Mouse (Mus musculus) limb, embryonic 11.5 days (tissue): ENCODE measurements around the gene Tmx2. TPM values are rescaled to one million over a fixed set of nuclear protein-coding genes. Genes with fewer than 3 reads are reported as not detected.
A peak's percentile ranks its signal among the peaks of the same experiment; 100 is the strongest.

Experiments used
- ATAC-seq: fragments of 200-750 bp; cut with Nextera tagmentation; 2 replicates; pipeline ENCODE4 v1.8.0; 2017; ENCODE audit warnings: low read depth; ENCODE audit not compliant: insufficient number of reproducible peaks, low FRiP score, low TSS enrichment
- DNase-seq: peaks from one replicate; pipeline ENCODE4 v3.0.0-alpha.2; 2015; ENCODE audit warnings: low spot score
- H3K27ac ChIP-seq: fragments of 300-500 bp; sonication (generic); replicated peaks from 2 replicates; pipeline ENCODE4 v1.5.1; 2014; ENCODE audit warnings: low read depth, mild to moderate bottlenecking, low read length
- H3K27me3 ChIP-seq: fragments of 300-500 bp; sonication (generic); 2 replicates; pipeline ENCODE4 v1.6.1; 2014; ENCODE audit warnings: mild to moderate bottlenecking, low read length, mixed read lengths; ENCODE audit not compliant: control insufficient read depth, insufficient read depth
- H3K36me3 ChIP-seq: fragments of 300-500 bp; sonication (generic); 2 replicates; pipeline ENCODE4 v1.6.1; 2014; ENCODE audit warnings: mild to moderate bottlenecking, low read length, moderate library complexity, mixed read lengths; ENCODE audit not compliant: control insufficient read depth, insufficient read depth
- H3K4me1 ChIP-seq: fragments of 300-500 bp; sonication (generic); 2 replicates; pipeline ENCODE4 v1.6.1; 2014; ENCODE audit warnings: low read length, mixed read lengths; ENCODE audit not compliant: control insufficient read depth, insufficient read depth
- H3K4me2 ChIP-seq: fragments of 300-500 bp; sonication (generic); 2 replicates; pipeline ENCODE4 v1.6.1; 2014; ENCODE audit warnings: low read depth, mild to moderate bottlenecking, moderate library complexity; ENCODE audit not compliant: severe bottlenecking
- H3K4me3 ChIP-seq: fragments of 300-500 bp; sonication (generic); 2 replicates; pipeline ENCODE4 v1.5.1; 2014; ENCODE audit warnings: low read depth, low read length
- H3K9ac ChIP-seq: fragments of 300-500 bp; sonication (generic); 2 replicates; pipeline ENCODE4 v1.6.1; 2014; ENCODE audit warnings: mild to moderate bottlenecking, low read length
- H3K9me3 ChIP-seq: fragments of 300-500 bp; sonication (generic); 2 replicates; pipeline ENCODE4 v1.6.1; 2016; ENCODE audit warnings: low read length; ENCODE audit not compliant: control insufficient read depth
- WGBS: fragments of 180-500 bp; shearing (Covaris S2); extraction: QIAGEN DNeasy Blood & Tissue Kit; methylation state at CpG from one replicate; pipeline ENCODE4 v1.1.7; 2014; 5-methylcytosine and 5-hydroxymethylcytosine counted together
- polyA plus RNA-seq: library from polyadenylated mRNA; unstranded; fragments of >200 nt; fragmentation: Nextera tagmentation; extraction: Ambion mirVana; gene quantifications from 2 replicates; pipeline ENCODE4 v1.2.1, GENCODE M21; 2014

Tmx2 gene
- polyA plus RNA-seq, 1 experiment from 2014 or later, result 129 TPM

- no peak within 1 kb of the TSS for H3K27ac ChIP-seq
- no peak for DNase-seq
- ATAC-seq, result no peak
- H3K9ac ChIP-seq, result no peak within 1 kb of the TSS
- no peaks in the 10 kb centered on the region for H3K36me3 ChIP-seq
- H3K9me3 ChIP-seq, result no peaks in the 10 kb centered on the region
- H3K4me1 ChIP-seq, result no peaks in the 10 kb centered on the region
- H3K4me3 ChIP-seq, result no peak within 1 kb of the TSS
- 94% methylated on average over 32 of the region's 32 CpGs for WGBS
- H3K27me3 ChIP-seq, result no peaks in the 10 kb centered on the region
- H3K4me2 ChIP-seq, result no peak within 1 kb of the TSS
These were observed 20.1 kb downstream of the Tmx2 start, which contains the start of gene Btbd18 for GRCm38 (mm10) chr2:84658806-84659205. Btbd18 (plus strand) TSS chr2:84659079.

GRCm38 (mm10) chr2:84655864-84656263, 23.1 kb downstream of the Tmx2 start:
- H3K9ac ChIP-seq, result no peak overlapping the region
- WGBS, result 81% methylated on average over 1 of the region's 1 CpGs
- H3K4me3 ChIP-seq, result no peak overlapping the region
- ATAC-seq, result no peak
- no peak overlapping the region for H3K4me2 ChIP-seq
- no peaks in the 10 kb centered on the region for H3K9me3 ChIP-seq
- H3K27me3 ChIP-seq, result no peaks in the 10 kb centered on the region
- H3K27ac ChIP-seq, result no peak overlapping the region
- DNase-seq, result no peak
- H3K36me3 ChIP-seq, result no peaks in the 10 kb centered on the region
- H3K4me1 ChIP-seq, result no peaks in the 10 kb centered on the region

- ATAC-seq (no peak), DNase-seq (no peak)
- H3K36me3 ChIP-seq, result no peaks in the 10 kb centered on the region
- H3K4me1 ChIP-seq, result no peaks in the 10 kb centered on the region
- no peak overlapping the region for H3K27ac ChIP-seq
- H3K9ac ChIP-seq, result no peak overlapping the region
- no peak overlapping the region for H3K4me3 ChIP-seq
- H3K9me3 ChIP-seq, result no peaks in the 10 kb centered on the region
- H3K4me2 ChIP-seq, result no peak overlapping the region
- no peaks in the 10 kb centered on the region for H3K27me3 ChIP-seq
These were observed 25.6 kb downstream of the Tmx2 start for GRCm38 (mm10) chr2:84653354-84653753.

- peak within 1 kb of the TSS; percentile 49 for H3K4me2 ChIP-seq
These were observed 28.3 kb downstream of the Tmx2 start, which contains the start of gene Ctnnd1 for GRCm38 (mm10) chr2:84650464-84651195. Ctnnd1 (minus strand) TSS chr2:84650765.

GRCm38 (mm10) chr2:84649674-84650073, 29.3 kb downstream of the Tmx2 start:
- under 1% methylated on average over 10 of the region's 10 CpGs for WGBS
- ATAC-seq (no peak), DNase-seq (peak; percentile 51)
- H3K27ac ChIP-seq, result no peak overlapping the region
- no peaks in the 10 kb centered on the region for H3K9me3 ChIP-seq
- no peaks in the 10 kb centered on the region for H3K27me3 ChIP-seq
- H3K36me3 ChIP-seq, result no peaks in the 10 kb centered on the region
- H3K4me3 ChIP-seq, result peak overlapping the region; percentile 67
- H3K9ac ChIP-seq, result peak overlapping the region; percentile 61
- peak overlapping the region; percentile 39 for H3K4me2 ChIP-seq
- no peaks in the 10 kb centered on the region for H3K4me1 ChIP-seq

More at GRCm38 (mm10) chr2:84650464-84651195, 28.3 kb downstream of the Tmx2 start, which contains the start of gene Ctnnd1:
- Histone ChIP-seq H3K4me1 (no peaks in the 10 kb centered on the region), H3K9me3 (no peaks in the 10 kb centered on the region), H3K27ac (peak within 1 kb of the TSS; percentile 81), H3K9ac (peak within 1 kb of the TSS; percentile 82), H3K27me3 (no peaks in the 10 kb centered on the region), H3K4me3 (peak within 1 kb of the TSS; percentile 67), H3K36me3 (no peaks in the 10 kb centered on the region)
- under 1% methylated on average over 15 of the region's 15 CpGs for WGBS
- ATAC-seq (peak; percentile 96), DNase-seq (peak; percentile 82)

- ATAC-seq (no peak), DNase-seq (no peak)
- Histone ChIP-seq H3K36me3 (no peaks in the 10 kb centered on the region), H3K9me3 (no peaks in the 10 kb centered on the region), H3K4me1 (no peaks in the 10 kb centered on the region), H3K4me2 (peak overlapping the region; percentile 34), H3K27me3 (no peaks in the 10 kb centered on the region), H3K9ac (no peak overlapping the region), H3K4me3 (no peak overlapping the region), H3K27ac (no peak overlapping the region)
- WGBS, result 54% methylated on average over 6 of the region's 6 CpGs
These were observed 30.6 kb downstream of the Tmx2 start for GRCm38 (mm10) chr2:84648369-84648768.

GRCm38 (mm10) chr2:84647051-84647568, 31.8 kb downstream of the Tmx2 start:
- Histone ChIP-seq H3K4me2 (no peak overlapping the region), H3K36me3 (no peaks in the 10 kb centered on the region), H3K4me3 (no peak overlapping the region), H3K27me3 (no peaks in the 10 kb centered on the region), H3K27ac (no peak overlapping the region), H3K9me3 (no peaks in the 10 kb centered on the region), H3K4me1 (no peaks in the 10 kb centered on the region), H3K9ac (no peak overlapping the region)
- DNase-seq (no peak), ATAC-seq (no peak)
- WGBS, result 95% methylated on average over 6 of the region's 6 CpGs

GRCm38 (mm10) chr2:84646138-84646537, 32.8 kb downstream of the Tmx2 start:
- no peak for DNase-seq
- Histone ChIP-seq H3K27me3 (no peaks in the 10 kb centered on the region), H3K4me1 (no peaks in the 10 kb centered on the region), H3K4me2 (no peak overlapping the region), H3K36me3 (no peaks in the 10 kb centered on the region), H3K9me3 (no peaks in the 10 kb centered on the region), H3K9ac (no peak overlapping the region), H3K27ac (no peak overlapping the region), H3K4me3 (no peak overlapping the region)
- ATAC-seq, result no peak
- 76% methylated on average over 1 of the region's 1 CpGs for WGBS
